Mouse (Mus musculus) G1E (cell line): Measurements from ENCODE around the gene Krt25.

Source experiments
- CTCF ChIP-seq: IDR thresholded peaks from 2 replicates; pipeline ENCODE4 v1.5.1; 2012; ENCODE audit warnings: low read depth, low read length, inconsistent platforms, mixed read lengths
- POLR2AphosphoS5 ChIP-seq: IDR thresholded peaks from 2 replicates; pipeline ENCODE4 v1.6.1; 2012; ENCODE audit warnings: low read depth, low read length, inconsistent platforms; ENCODE audit not compliant: insufficient replicate concordance
- TAL1 ChIP-seq: conservative IDR thresholded peaks from 2 replicates; pipeline ENCODE4 v1.6.1; 2012; ENCODE audit warnings: low read depth, low read length, inconsistent platforms, mixed read lengths

DNA sequence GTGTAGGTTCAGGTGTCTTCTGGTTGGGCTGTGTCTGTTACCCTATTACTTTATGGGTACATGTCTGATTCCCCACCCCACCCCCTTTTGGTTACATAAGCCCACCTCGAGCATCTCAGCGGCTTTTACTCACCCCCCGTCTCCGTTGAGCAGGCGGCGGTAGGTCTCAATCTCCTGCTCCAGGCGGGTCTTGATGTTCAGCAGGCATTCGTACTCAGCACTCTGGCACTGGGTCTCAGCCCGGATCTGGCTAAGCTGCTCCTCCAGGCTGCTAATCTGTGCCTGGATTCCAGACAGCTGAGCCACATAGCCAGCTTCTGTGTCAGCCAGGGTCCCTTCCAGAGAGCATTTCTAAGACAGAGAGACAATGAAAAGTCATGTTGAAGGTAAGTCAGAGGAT is 41.6 kb downstream of the Krt25 start:
- TF ChIP-seq CTCF (no peak), TAL1 (no peak), POLR2AphosphoS5 (no peak)
